Mouse (Mus musculus) thymus, adult 2 months (tissue): Measurements from ENCODE around the gene Klf3.

ENCODE experiments used
- CTCF ChIP-seq: fragments of 200-500 bp; IDR thresholded peaks from 2 replicates; pipeline ENCODE4 v1.5.1; 2012; ENCODE audit warnings: mild to moderate bottlenecking, control low read depth, low read length, moderate library complexity, borderline replicate concordance; ENCODE audit not compliant: control insufficient read depth, poor library complexity, insufficient read depth; ENCODE audit errors: extremely low read depth
- POLR2A ChIP-seq: fragments of 200-500 bp; IDR thresholded peaks from 2 replicates; pipeline ENCODE4 v1.6.1; 2012; ENCODE audit warnings: mild to moderate bottlenecking, low read length, control low read depth, moderate library complexity; ENCODE audit not compliant: control insufficient read depth, poor library complexity, insufficient read depth; ENCODE audit errors: extremely low read depth

DNA sequence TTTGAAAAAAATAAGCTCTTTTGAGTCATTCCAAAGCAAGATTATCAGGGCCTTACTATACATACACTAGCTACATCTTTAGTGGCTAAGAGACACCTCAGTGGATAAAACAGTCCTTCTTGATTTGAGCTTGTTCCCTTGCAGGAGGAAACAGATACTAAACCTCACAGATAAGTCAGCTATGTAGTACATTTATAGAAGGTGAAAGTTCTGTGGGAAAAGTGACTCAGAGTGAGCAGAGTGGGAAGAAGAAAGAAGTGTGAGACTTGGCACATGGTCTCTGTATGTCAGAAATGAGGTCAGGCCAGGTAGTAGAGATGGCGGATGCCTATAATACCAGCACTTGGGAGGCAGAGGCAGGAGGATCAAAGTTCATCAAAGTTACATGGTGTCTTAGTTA lies 37.4 kb upstream of the Klf3 start:
- TF ChIP-seq POLR2A (no peak), CTCF (no peak)
